ENCODE assay signal across 8 mouse cellular contexts in the genomic region with DNA sequence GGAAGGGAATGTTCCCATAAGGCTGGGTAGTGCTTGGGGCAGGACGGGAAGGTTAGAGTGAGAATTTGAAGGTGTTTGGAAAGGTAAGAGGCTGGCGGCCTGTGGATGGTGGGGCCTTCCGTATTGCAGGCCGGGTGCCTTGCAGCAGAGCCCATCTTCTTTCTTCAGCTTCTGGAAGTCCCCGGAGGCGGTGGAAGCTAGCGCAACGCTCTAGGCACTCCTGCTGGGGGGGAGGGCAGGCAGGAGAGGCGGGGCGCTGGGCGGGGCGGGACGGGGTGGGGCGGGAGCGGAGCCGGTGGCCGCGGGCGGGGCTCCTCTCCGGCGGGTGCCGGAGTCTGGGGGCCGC. TPM values are rescaled to one million over a fixed set of nuclear protein-coding genes. Genes with fewer than 3 reads are reported as not detected.
DNase-seq lines count a peak whose midpoint lies in the region; ATAC-seq and TF ChIP-seq lines count a peak whose summit lies in the region.

No protein-coding gene starts in this region.

- H3K9ac ChIP-seq in kidney, postnatal 0 days (ENCODE audit: low read depth, low read length), result no peak overlapping the region
- no peak overlapping the region for H3K9ac ChIP-seq in intestine, embryonic 14.5 days (ENCODE audit: low read length)
- H3K9ac ChIP-seq in midbrain, embryonic 11.5 days (ENCODE audit: low read length), result peak overlapping the region; percentile 51

- no peak; the same call in none of the 2 replicates for ATAC-seq in kidney, postnatal 0 days (replicated peaks; ENCODE audit: low FRiP score, low read depth)
- ATAC-seq in intestine, embryonic 14.5 days (replicated peaks; ENCODE audit: low FRiP score, low TSS enrichment, low read depth), result peak; percentile 66
- ATAC-seq in midbrain, embryonic 11.5 days (ENCODE audit: low FRiP score), result peak; percentile 76

- H3K4me2 ChIP-seq in kidney, postnatal 0 days (ENCODE audit: low read length), result peak overlapping the region; percentile 45
- peak overlapping the region; percentile 53 for H3K4me2 ChIP-seq in intestine, embryonic 14.5 days (ENCODE audit: low read length)
- peak overlapping the region; percentile 76 for H3K4me2 ChIP-seq in midbrain, embryonic 11.5 days

- peaks cover 5% of the 10 kb centered on the region; the same call in 1 of the 2 replicates for H3K27me3 ChIP-seq in kidney, postnatal 0 days (ENCODE audit: insufficient read depth, low read length)
- peaks cover 30% of the 10 kb centered on the region for H3K27me3 ChIP-seq in embryonic facial prominence, embryonic 10.5 days (replicated peaks; ENCODE audit: low read depth, poor library complexity, severe bottlenecking)
- peaks cover 16% of the 10 kb centered on the region for H3K27me3 ChIP-seq in intestine, embryonic 14.5 days (replicated peaks; ENCODE audit: control insufficient read depth, insufficient read depth, low read length)
- H3K27me3 ChIP-seq in midbrain, embryonic 11.5 days (ENCODE audit: control insufficient read depth, insufficient read depth, low read length), result peaks cover 4% of the 10 kb centered on the region; the same call in 1 of the 2 replicates

- WGBS in kidney, postnatal 0 days, result 0% methylated on average over 10 of the region's 23 CpGs
- WGBS in embryonic facial prominence, embryonic 10.5 days, result under 1% methylated on average over 23 of the region's 23 CpGs
- WGBS in intestine, embryonic 14.5 days, result 2% methylated on average over 14 of the region's 23 CpGs
- WGBS in midbrain, embryonic 11.5 days, result 2% methylated on average over 21 of the region's 23 CpGs

- no peak for DNase-seq in kidney, postnatal 0 days (ENCODE audit: low spot score)
- DNase-seq in kidney, postnatal 25 days, result no peak
- DNase-seq in embryonic facial prominence, embryonic 10.5 days (ENCODE audit: low spot score), result no peak
- no peak for DNase-seq in intestine, embryonic 14.5 days (ENCODE audit: low spot score)
- DNase-seq in midbrain, embryonic 11.5 days (ENCODE audit: low spot score, missing footprints), result no peak
- no peak for DNase-seq in spleen, adult 18-20 months
- no peak for DNase-seq in testis, postnatal 14 days (ENCODE audit: low spot score)
- DNase-seq in yolk sac, embryonic 10.5 days (ENCODE audit: low spot score), result no peak

- H3K36me3 ChIP-seq in kidney, postnatal 0 days (ENCODE audit: insufficient read depth, low read length), result no peaks in the 10 kb centered on the region
- H3K36me3 ChIP-seq in embryonic facial prominence, embryonic 10.5 days (replicated peaks), result no peaks in the 10 kb centered on the region
- no peaks in the 10 kb centered on the region for H3K36me3 ChIP-seq in intestine, embryonic 14.5 days (ENCODE audit: control insufficient read depth, insufficient read depth, low read length)
- H3K36me3 ChIP-seq in midbrain, embryonic 11.5 days (ENCODE audit: control insufficient read depth, insufficient read depth, low read length), result no peaks in the 10 kb centered on the region

- 0 out of 2 replicates have a peak overlapping the region, but pooled peaks have one; percentile 8 for H3K4me3 ChIP-seq in kidney, postnatal 0 days (replicated peaks; ENCODE audit: low read depth, low read length)
- peak overlapping the region; percentile 58 for H3K4me3 ChIP-seq in embryonic facial prominence, embryonic 10.5 days
- peak overlapping the region; percentile 23 for H3K4me3 ChIP-seq in intestine, embryonic 14.5 days (ENCODE audit: low read depth, low read length)
- H3K4me3 ChIP-seq in midbrain, embryonic 11.5 days (ENCODE audit: low read depth, low read length), result peak overlapping the region; percentile 42

- TF ChIP-seq CTCF in kidney, postnatal 0 days (IDR thresholded peaks at IDR 0.05; ENCODE audit: low read depth), result no peak

- H3K9me3 ChIP-seq in kidney, postnatal 0 days (replicated peaks; ENCODE audit: low read length), result no peaks in the 10 kb centered on the region
- H3K9me3 ChIP-seq in embryonic facial prominence, embryonic 10.5 days, result no peaks in the 10 kb centered on the region
- H3K9me3 ChIP-seq in intestine, embryonic 14.5 days (ENCODE audit: control insufficient read depth, low read length), result no peaks in the 10 kb centered on the region
- no peaks in the 10 kb centered on the region for H3K9me3 ChIP-seq in midbrain, embryonic 11.5 days (ENCODE audit: control insufficient read depth, low read length)

- no peak overlapping the region for H3K27ac ChIP-seq in kidney, postnatal 0 days
- H3K27ac ChIP-seq in embryonic facial prominence, embryonic 10.5 days (replicated peaks), result no peak overlapping the region; the same call in 1 of the 2 replicates
- no peak overlapping the region for H3K27ac ChIP-seq in intestine, embryonic 14.5 days (ENCODE audit: low read depth)
- no peak overlapping the region for H3K27ac ChIP-seq in midbrain, embryonic 11.5 days (ENCODE audit: low read depth, low read length)

- 0 out of 2 replicates have a peak, but pooled peaks cover 3% of the 10 kb centered on the region for H3K4me1 ChIP-seq in kidney, postnatal 0 days (replicated peaks; ENCODE audit: insufficient read depth, low read length)
- H3K4me1 ChIP-seq in embryonic facial prominence, embryonic 10.5 days, result peaks cover 11% of the 10 kb centered on the region
- H3K4me1 ChIP-seq in intestine, embryonic 14.5 days (replicated peaks; ENCODE audit: control insufficient read depth, insufficient read depth, low read length), result no peaks in the 10 kb centered on the region
- no peaks in the 10 kb centered on the region; the same call in 1 of the 2 replicates for H3K4me1 ChIP-seq in midbrain, embryonic 11.5 days (ENCODE audit: control insufficient read depth, insufficient read depth, low read length)

RNA-seq across cellular contexts. Expression of a gene that starts 8.0 kb away (rescaled TPM):
- polyA plus RNA-seq in kidney, postnatal 0 days (2015; fragmentation: Nextera tagmentation; extraction: Ambion mirVana), result not detected in 2 replicates
- polyA plus RNA-seq in embryonic facial prominence, embryonic 10.5 days (2016; fragmentation: Nextera tagmentation; extraction: Ambion mirVana), result 0.58 and 1.2 TPM in 2 replicates
- polyA plus RNA-seq in intestine, embryonic 14.5 days (2014; fragmentation: Nextera tagmentation; extraction: Ambion mirVana), result 1.2 TPM in 2 replicates
- polyA plus RNA-seq in midbrain, embryonic 11.5 days (2014; fragmentation: Nextera tagmentation; extraction: Ambion mirVana), result 2.3 and 2.8 TPM in 2 replicates

RNA-seq across cellular contexts. Expression of a gene that starts 53.4 kb away (rescaled TPM):
- polyA plus RNA-seq in kidney, postnatal 0 days (2015; fragmentation: Nextera tagmentation; extraction: Ambion mirVana), result 0.21 and 0.36 TPM in 2 replicates
- 0.58 and 0.72 TPM in 2 replicates for polyA plus RNA-seq in embryonic facial prominence, embryonic 10.5 days (2016; fragmentation: Nextera tagmentation; extraction: Ambion mirVana)
- 16.2 and 46.3 TPM in 2 replicates for polyA plus RNA-seq in intestine, embryonic 14.5 days (2014; fragmentation: Nextera tagmentation; extraction: Ambion mirVana)
- 0.11 and 0.14 TPM in 2 replicates for polyA plus RNA-seq in midbrain, embryonic 11.5 days (2014; fragmentation: Nextera tagmentation; extraction: Ambion mirVana)

Comparison
In these comparisons a context has a peak if more than half of its experiments do, and no peak if none do; other contexts are left out.
1. H3K4me3 ChIP-seq: peak in every context shown above with its lines; median percentile 58 in embryonic facial prominence, embryonic 10.5 days; 42 in midbrain, embryonic 11.5 days; 23 in intestine, embryonic 14.5 days; 8 in kidney, postnatal 0 days.